Mouse (Mus musculus): ENCODE data around the gene Gabrb1.

DNA sequence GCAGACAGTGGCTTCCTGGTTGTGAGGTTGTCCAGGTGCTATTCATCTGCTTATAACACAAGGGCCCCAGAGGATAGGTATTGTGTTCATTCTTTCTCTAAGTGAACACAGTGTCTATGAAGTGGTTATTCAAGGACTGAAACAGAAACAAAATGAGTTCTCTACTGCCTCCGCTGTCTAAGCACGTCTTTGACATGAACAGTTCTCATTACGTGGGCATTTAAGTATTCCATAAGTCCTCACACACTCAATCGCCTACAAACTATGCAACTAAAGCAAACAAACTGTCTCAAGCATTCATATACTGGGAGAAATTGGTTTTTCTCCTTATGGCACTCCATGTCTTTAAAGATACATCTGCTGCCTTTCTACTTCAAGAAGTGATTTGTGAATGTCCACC is 257.8 kb downstream of the Gabrb1 start:
- TF ChIP-seq CTCF (IDR thresholded peaks at IDR 0.05; ENCODE audit: low read depth, low read length) (no peak), POLR2A (IDR thresholded peaks at IDR 0.05; ENCODE audit: insufficient read depth, low read length) (no peak), EP300 (IDR thresholded peaks at IDR 0.05; ENCODE audit: insufficient read depth, low read depth, low read length) (no peak)
